Comparison of ENCODE assay signal across 8 mouse cellular contexts in the genomic region with DNA sequence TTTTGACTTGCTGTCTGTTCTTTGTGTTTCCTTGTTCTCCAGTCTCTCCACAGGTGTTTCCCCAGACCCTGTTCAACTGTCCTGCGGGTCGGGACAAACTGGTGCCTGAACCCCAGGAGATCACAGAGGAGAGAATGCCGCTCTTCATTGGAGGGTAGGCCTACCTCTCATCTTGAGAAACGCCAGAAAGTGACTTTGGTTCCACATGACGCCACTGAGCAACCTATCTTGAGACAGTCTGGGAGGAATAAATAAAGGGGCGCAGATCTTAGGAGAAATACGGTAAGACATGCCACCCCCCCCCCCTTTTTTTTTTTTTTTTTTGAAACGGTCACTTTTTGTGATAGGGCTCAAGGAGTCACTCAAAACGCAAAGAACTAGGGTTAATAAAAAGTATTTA. TPM values are rescaled to one million over a fixed set of nuclear protein-coding genes. Genes with fewer than 3 reads are reported as not detected.
A peak's percentile ranks its signal among the peaks of the same experiment; 100 is the strongest.
DNase-seq lines count a peak whose midpoint lies in the region; ATAC-seq and TF ChIP-seq lines count a peak whose summit lies in the region.

No protein-coding gene starts in this region.

- no peaks in the 10 kb centered on the region for H3K36me3 ChIP-seq in forebrain, embryonic 11.5 days (ENCODE audit: control insufficient read depth, insufficient read depth, low read length)
- H3K36me3 ChIP-seq in midbrain, postnatal 0 days (ENCODE audit: insufficient read depth, low read length) = no peaks in the 10 kb centered on the region

- H3K4me2 ChIP-seq in forebrain, embryonic 11.5 days (ENCODE audit: low read depth, low read length, severe bottlenecking) = peak overlapping the region; percentile 71
- H3K4me2 ChIP-seq in midbrain, postnatal 0 days (ENCODE audit: low read depth, low read length, poor library complexity, severe bottlenecking) = peak overlapping the region; percentile 68

- no peaks in the 10 kb centered on the region for H3K9me3 ChIP-seq in forebrain, embryonic 11.5 days (ENCODE audit: control insufficient read depth, low read length)
- no peaks in the 10 kb centered on the region for H3K9me3 ChIP-seq in midbrain, postnatal 0 days (ENCODE audit: low read length)

- H3K4me3 ChIP-seq in forebrain, embryonic 11.5 days (ENCODE audit: low read depth, low read length) = peak overlapping the region; percentile 49
- H3K4me3 ChIP-seq in midbrain, postnatal 0 days (ENCODE audit: low read depth, low read length) = peak overlapping the region; percentile 48

- TF ChIP-seq CTCF in midbrain, postnatal 0 days (IDR thresholded peaks at IDR 0.05) = no peak

- H3K9ac ChIP-seq in forebrain, embryonic 11.5 days (ENCODE audit: low read length) = peak overlapping the region; percentile 69
- peak overlapping the region; percentile 79 for H3K9ac ChIP-seq in midbrain, postnatal 0 days (replicated peaks; ENCODE audit: low read length, poor library complexity, severe bottlenecking)

- no peak overlapping the region for H3K27ac ChIP-seq in forebrain, embryonic 11.5 days (ENCODE audit: low read depth, low read length)
- H3K27ac ChIP-seq in midbrain, postnatal 0 days (ENCODE audit: low read depth, low read length) = peak overlapping the region; percentile 96

- no peaks in the 10 kb centered on the region; the same call in 1 of the 2 replicates for H3K27me3 ChIP-seq in forebrain, embryonic 11.5 days (ENCODE audit: control insufficient read depth, insufficient read depth, low read length)
- no peaks in the 10 kb centered on the region for H3K27me3 ChIP-seq in midbrain, postnatal 0 days (ENCODE audit: insufficient read depth, low read length)

- WGBS in forebrain, embryonic 11.5 days = 2% methylated on average over 9 of the region's 9 CpGs
- WGBS in midbrain, postnatal 0 days = 2% methylated on average over 9 of the region's 9 CpGs

- DNase-seq in adrenal gland, adult 8-10 months = peak; percentile 2
- DNase-seq in adrenal gland, postnatal 14 days = no peak
- peak; percentile 27 to 36 for DNase-seq in right cerebral cortex, postnatal 10 days (ENCODE audit: low spot score in 2 of 2)
- DNase-seq in right cerebral cortex, adult 18-20 months = no peak
- DNase-seq in forebrain, embryonic 11.5 days (ENCODE audit: low spot score) = peak; percentile 51
- DNase-seq in kidney, postnatal 4 days = peak; percentile 4 to 7
- DNase-seq in midbrain, postnatal 0 days (ENCODE audit: low spot score) = peak; percentile 60
- no peak for DNase-seq in urinary bladder, postnatal 36 days (ENCODE audit: low spot score in 2 of 2)

- H3K4me1 ChIP-seq in forebrain, embryonic 11.5 days (replicated peaks; ENCODE audit: control insufficient read depth, insufficient read depth, low read length) = no peaks in the 10 kb centered on the region
- no peaks in the 10 kb centered on the region for H3K4me1 ChIP-seq in midbrain, postnatal 0 days (ENCODE audit: insufficient read depth, low read length)

- peak; percentile 60 for ATAC-seq in forebrain, embryonic 11.5 days (replicated peaks; ENCODE audit: low FRiP score)
- peak; percentile 68 for ATAC-seq in midbrain, postnatal 0 days (ENCODE audit: low FRiP score)

RNA-seq across cellular contexts. Expression of a gene that starts 11.4 kb away (rescaled TPM):
- total RNA-seq in adrenal gland, adult 8-10 months (2022) = not detected
- not detected in 2 replicates for total RNA-seq in adrenal gland, postnatal 14 days (2021)
- not detected in 2 replicates for polyA plus RNA-seq in forebrain, embryonic 11.5 days (2014; fragmentation: Nextera tagmentation; extraction: Ambion mirVana)
- total RNA-seq in midbrain, postnatal 0 days (2014; rRNA removed) = not detected in 2 replicates
- not detected in 2 replicates for polyA plus RNA-seq in midbrain, postnatal 0 days (2015; fragmentation: Nextera tagmentation; extraction: Ambion mirVana)

RNA-seq across cellular contexts. Expression of a gene that starts 28.2 kb away (rescaled TPM):
- total RNA-seq in adrenal gland, adult 8-10 months (2022) = not detected
- total RNA-seq in adrenal gland, postnatal 14 days (2021) = not detected in 2 replicates
- polyA plus RNA-seq in forebrain, embryonic 11.5 days (2014; fragmentation: Nextera tagmentation; extraction: Ambion mirVana) = 0.33 TPM in 2 replicates
- not detected in 2 replicates for total RNA-seq in midbrain, postnatal 0 days (2014; rRNA removed)
- not detected in 2 replicates for polyA plus RNA-seq in midbrain, postnatal 0 days (2015; fragmentation: Nextera tagmentation; extraction: Ambion mirVana)

RNA-seq across cellular contexts. Expression of a gene that starts 42.5 kb away (rescaled TPM):
- total RNA-seq in adrenal gland, adult 8-10 months (2022) = 10 to 100 TPM; 17.9 to 32.7 (median 23.6) TPM
- total RNA-seq in adrenal gland, postnatal 14 days (2021) = 15.6 and 18.4 TPM in 2 replicates
- 22.0 and 23.0 TPM in 2 replicates for polyA plus RNA-seq in forebrain, embryonic 11.5 days (2014; fragmentation: Nextera tagmentation; extraction: Ambion mirVana)
- 23.5 and 29.6 TPM in 2 replicates for total RNA-seq in midbrain, postnatal 0 days (2014; rRNA removed)
- polyA plus RNA-seq in midbrain, postnatal 0 days (2015; fragmentation: Nextera tagmentation; extraction: Ambion mirVana) = 12.5 and 14.3 TPM in 2 replicates

RNA-seq across cellular contexts. Expression of a gene that starts 53.7 kb away (rescaled TPM):
- not detected for total RNA-seq in adrenal gland, adult 8-10 months (2022)
- total RNA-seq in adrenal gland, postnatal 14 days (2021) = not detected in 2 replicates
- polyA plus RNA-seq in forebrain, embryonic 11.5 days (2014; fragmentation: Nextera tagmentation; extraction: Ambion mirVana) = not detected in 2 replicates
- not detected in 2 replicates for total RNA-seq in midbrain, postnatal 0 days (2014; rRNA removed)
- polyA plus RNA-seq in midbrain, postnatal 0 days (2015; fragmentation: Nextera tagmentation; extraction: Ambion mirVana) = not detected in 2 replicates

RNA-seq across cellular contexts. Expression of a gene that starts 56.6 kb away (rescaled TPM):
- 10 to 100 TPM; 38.8 to 46.8 (median 43.4) TPM for total RNA-seq in adrenal gland, adult 8-10 months (2022)
- total RNA-seq in adrenal gland, postnatal 14 days (2021) = 44.2 and 47.9 TPM in 2 replicates
- polyA plus RNA-seq in forebrain, embryonic 11.5 days (2014; fragmentation: Nextera tagmentation; extraction: Ambion mirVana) = 82.2 and 89.0 TPM in 2 replicates
- 47.7 and 48.5 TPM in 2 replicates for total RNA-seq in midbrain, postnatal 0 days (2014; rRNA removed)
- polyA plus RNA-seq in midbrain, postnatal 0 days (2015; fragmentation: Nextera tagmentation; extraction: Ambion mirVana) = 169 and 187 TPM in 2 replicates

Comparison
In these comparisons a context has a peak if more than half of its experiments do, and no peak if none do; other contexts are left out.
1. DNase-seq: peak in adrenal gland, adult 8-10 months (single experiment), right cerebral cortex, postnatal 10 days (2 of 2), forebrain, embryonic 11.5 days (single experiment), kidney, postnatal 4 days (2 of 2) and midbrain, postnatal 0 days (single experiment); none in adrenal gland, postnatal 14 days (single experiment), right cerebral cortex, adult 18-20 months (single experiment) and urinary bladder, postnatal 36 days (0 of 2).